Mouse (Mus musculus): ENCODE results near the gene Dapp1. TPM values are rescaled to one million over a fixed set of nuclear protein-coding genes. Genes with fewer than 3 reads are reported as not detected.
A peak's percentile ranks its signal among the peaks of the same experiment; 100 is the strongest.

Dapp1 gene
- polyA plus RNA-seq, 1 experiment from 2014 or later: 8.1 TPM

DNA sequence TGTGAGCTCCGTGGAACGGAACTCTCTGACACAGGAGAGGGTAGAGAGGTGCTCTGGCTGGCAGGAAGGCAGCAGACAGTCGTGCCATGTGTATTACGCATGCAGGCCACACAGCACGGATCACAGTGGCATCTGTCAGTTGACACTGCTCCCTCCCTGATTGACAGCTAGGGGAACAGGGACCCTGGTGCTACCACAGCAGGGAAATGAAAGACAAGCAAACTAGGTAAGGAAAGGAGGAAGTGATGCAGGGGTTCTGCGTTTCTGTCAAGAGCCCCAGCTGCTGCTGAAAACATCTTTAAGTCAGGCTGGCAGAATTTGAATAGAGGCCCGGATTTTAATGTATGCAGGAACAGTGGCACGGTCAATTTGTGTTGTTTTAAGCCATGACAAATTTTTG is 17.8 kb downstream of the Dapp1 start:
- ATAC-seq (replicated peaks; ENCODE audit: low FRiP score, low read depth): no peak

DNA sequence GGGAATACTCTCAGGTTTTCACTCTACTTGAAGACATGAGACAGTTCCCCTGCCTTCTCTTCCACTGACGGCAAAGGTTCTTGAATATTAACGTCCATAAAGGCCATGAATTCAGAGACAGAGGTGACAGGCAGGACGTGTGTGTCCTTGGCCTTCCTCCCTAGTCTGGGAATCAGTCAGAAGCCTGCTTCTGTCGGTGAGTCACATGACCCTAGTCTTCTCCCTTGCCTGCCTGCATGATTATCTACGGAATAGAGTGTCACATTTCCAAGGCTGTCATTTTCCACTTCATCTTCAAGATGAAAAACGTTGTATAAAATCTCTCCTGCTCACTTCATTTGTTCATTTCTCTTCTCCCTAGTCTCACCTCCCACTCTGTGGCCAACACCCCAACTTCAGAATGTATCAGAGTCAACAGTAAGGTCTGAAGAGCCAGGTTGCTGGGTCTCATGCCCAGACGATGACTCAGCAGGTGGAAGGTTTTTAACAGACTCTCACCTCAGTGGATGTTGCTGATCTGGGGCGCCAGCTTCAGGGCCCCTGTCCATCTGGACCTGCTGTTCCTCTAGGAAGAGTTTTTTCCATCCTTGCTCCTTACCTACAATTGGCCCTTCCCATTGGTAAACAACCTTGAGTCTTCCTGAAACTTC is 19.5 kb downstream of the Dapp1 start:
- Histone ChIP-seq H3K4me3 (replicated peaks; ENCODE audit: low read depth, low read length) (no peak overlapping the region), H3K9ac (ENCODE audit: low read depth, low read length) (no peak overlapping the region), H3K9me3 (replicated peaks; ENCODE audit: low read length) (no peaks in the 10 kb centered on the region), H3K36me3 (ENCODE audit: insufficient read depth, low read length) (no peaks in the 10 kb centered on the region), H3K27ac (no peak overlapping the region), H3K27me3 (ENCODE audit: insufficient read depth, low read length) (no peaks in the 10 kb centered on the region), H3K4me2 (ENCODE audit: low read length) (no peak overlapping the region), H3K4me1 (replicated peaks; ENCODE audit: insufficient read depth, low read length) (no peaks in the 10 kb centered on the region)
- no peak for DNase-seq (ENCODE audit: low spot score)
- TF ChIP-seq CTCF (IDR thresholded peaks at IDR 0.05; ENCODE audit: low read depth): no peak
- ATAC-seq (replicated peaks; ENCODE audit: low FRiP score, low read depth): no peak
- 56% methylated on average over 8 of the region's 8 CpGs for WGBS

More for the DNA sequence above, 17.8 kb downstream of the Dapp1 start:
- no peak overlapping the region for H3K9ac ChIP-seq (ENCODE audit: low read depth, low read length)
- H3K36me3 ChIP-seq (ENCODE audit: insufficient read depth, low read length): no peaks in the 10 kb centered on the region
- H3K9me3 ChIP-seq (replicated peaks; ENCODE audit: low read length): no peaks in the 10 kb centered on the region
- H3K4me3 ChIP-seq (replicated peaks; ENCODE audit: low read depth, low read length): no peak overlapping the region
- no peaks in the 10 kb centered on the region for H3K27me3 ChIP-seq (ENCODE audit: insufficient read depth, low read length)
- no peak for TF ChIP-seq CTCF (IDR thresholded peaks at IDR 0.05; ENCODE audit: low read depth)
- no peak for DNase-seq (ENCODE audit: low spot score)
- no peak overlapping the region for H3K27ac ChIP-seq
- WGBS: 75% methylated on average over 8 of the region's 8 CpGs
- no peak overlapping the region for H3K4me2 ChIP-seq (ENCODE audit: low read length)
- H3K4me1 ChIP-seq (replicated peaks; ENCODE audit: insufficient read depth, low read length): no peaks in the 10 kb centered on the region

DNA sequence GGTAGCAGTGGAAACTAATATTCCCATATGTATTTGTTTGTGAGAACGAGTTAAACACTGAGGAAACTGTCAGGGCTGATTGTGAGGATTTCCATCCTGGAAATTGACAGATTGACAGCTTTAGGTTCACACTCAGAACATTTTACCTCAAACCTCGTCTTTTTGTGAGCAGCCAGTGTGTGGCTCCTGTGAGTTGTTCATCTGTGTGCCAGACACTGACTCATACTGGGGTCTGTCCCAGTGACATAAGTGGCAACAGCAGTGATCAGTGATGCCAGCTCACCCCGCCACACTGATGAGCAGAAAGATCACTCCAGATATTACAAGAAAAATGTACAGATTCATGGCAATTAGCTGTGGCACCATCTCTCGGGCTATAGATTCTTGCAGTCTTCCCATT is 21.9 kb downstream of the Dapp1 start:
- Histone ChIP-seq H3K4me1 (replicated peaks; ENCODE audit: insufficient read depth, low read length) (0 out of 2 replicates have a peak, but pooled peaks cover 5% of the 10 kb centered on the region), H3K36me3 (ENCODE audit: insufficient read depth, low read length) (no peaks in the 10 kb centered on the region), H3K4me2 (ENCODE audit: low read length) (no peak overlapping the region), H3K27ac (no peak overlapping the region), H3K9ac (ENCODE audit: low read depth, low read length) (no peak overlapping the region), H3K9me3 (replicated peaks; ENCODE audit: low read length) (no peaks in the 10 kb centered on the region), H3K27me3 (ENCODE audit: insufficient read depth, low read length) (no peaks in the 10 kb centered on the region), H3K4me3 (replicated peaks; ENCODE audit: low read depth, low read length) (no peak overlapping the region)
- ATAC-seq (replicated peaks; ENCODE audit: low FRiP score, low read depth) (no peak), DNase-seq (ENCODE audit: low spot score) (no peak)
- no peak for TF ChIP-seq CTCF (IDR thresholded peaks at IDR 0.05; ENCODE audit: low read depth)
- WGBS: 80% methylated on average over 4 of the region's 4 CpGs

DNA sequence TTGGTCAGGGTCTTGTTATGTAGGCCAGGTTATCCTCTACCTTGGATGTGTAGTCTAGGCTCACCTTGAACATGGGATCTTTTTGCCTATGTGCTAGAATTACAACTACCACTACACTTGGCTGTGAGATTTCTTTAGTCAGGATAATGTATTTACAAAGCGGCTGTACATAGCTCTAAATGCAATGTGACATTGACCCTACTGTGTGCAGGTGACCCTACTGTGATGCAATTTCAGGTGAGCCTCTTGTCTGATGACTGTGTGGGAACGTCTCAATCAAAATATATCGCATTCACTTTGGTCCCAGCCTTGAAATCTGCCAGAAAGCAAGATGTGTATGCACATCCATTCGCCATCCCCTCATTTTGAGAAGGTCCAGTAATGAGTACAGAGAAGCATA is 23.0 kb downstream of the Dapp1 start:
- ATAC-seq (replicated peaks; ENCODE audit: low FRiP score, low read depth): no peak
- WGBS: 91% methylated on average over 4 of the region's 4 CpGs
- no peak for TF ChIP-seq CTCF (IDR thresholded peaks at IDR 0.05; ENCODE audit: low read depth)

DNA sequence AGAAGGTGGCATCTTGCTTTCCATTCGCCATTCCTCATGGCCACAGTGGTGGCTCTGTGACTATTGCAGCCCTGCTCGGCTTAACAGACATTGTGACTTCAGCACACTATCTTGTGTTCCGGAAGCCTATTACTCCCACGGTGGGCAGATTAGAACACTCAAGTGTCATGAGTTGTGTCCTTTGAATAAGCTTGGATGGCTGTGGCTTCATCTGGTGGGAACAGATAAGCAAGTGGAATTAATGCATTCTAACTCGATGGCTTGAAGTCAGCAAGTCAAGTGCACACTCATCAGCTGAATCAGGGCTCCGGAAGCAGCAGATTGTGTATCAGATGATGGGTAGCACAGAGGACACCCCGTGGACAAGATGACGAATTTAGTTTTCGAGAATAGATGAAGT is 23.5 kb downstream of the Dapp1 start:
- ATAC-seq (replicated peaks; ENCODE audit: low FRiP score, low read depth): no peak

More for the DNA sequence above, 23.0 kb downstream of the Dapp1 start:
- Histone ChIP-seq H3K27me3 (ENCODE audit: insufficient read depth, low read length) (no peaks in the 10 kb centered on the region), H3K27ac (no peak overlapping the region), H3K36me3 (ENCODE audit: insufficient read depth, low read length) (no peaks in the 10 kb centered on the region), H3K4me2 (ENCODE audit: low read length) (no peak overlapping the region), H3K4me3 (replicated peaks; ENCODE audit: low read depth, low read length) (no peak overlapping the region), H3K4me1 (replicated peaks; ENCODE audit: insufficient read depth, low read length) (0 out of 2 replicates have a peak, but pooled peaks cover 5% of the 10 kb centered on the region), H3K9me3 (replicated peaks; ENCODE audit: low read length) (no peaks in the 10 kb centered on the region), H3K9ac (ENCODE audit: low read depth, low read length) (no peak overlapping the region)
- no peak for DNase-seq (ENCODE audit: low spot score)

DNA sequence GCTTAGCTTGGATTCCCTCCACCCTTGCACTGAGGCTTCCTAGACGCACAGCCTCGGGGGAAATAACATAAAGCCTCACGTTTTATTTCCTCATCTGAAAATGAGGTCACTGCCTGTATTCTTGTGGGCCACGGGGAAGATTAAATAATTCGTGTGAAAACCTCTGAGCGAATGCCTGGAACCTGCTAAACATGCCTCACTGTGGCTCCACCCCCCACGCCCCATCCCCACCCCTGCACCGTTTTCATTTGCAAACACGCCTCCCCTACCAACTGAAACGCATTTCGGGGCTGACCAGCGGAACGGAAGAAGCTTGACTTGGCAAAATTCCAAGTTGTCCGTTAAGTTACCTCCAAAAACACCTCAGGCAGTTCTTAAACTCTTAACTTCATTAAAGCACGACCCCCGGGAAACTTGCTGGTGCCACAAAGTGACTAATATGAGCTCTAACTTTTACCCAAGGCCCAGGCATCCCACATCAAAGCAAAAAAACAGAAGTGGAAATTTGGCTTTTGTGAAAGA is 25.7 kb downstream of the Dapp1 start:
- Histone ChIP-seq H3K9ac (ENCODE audit: low read depth, low read length) (no peak overlapping the region), H3K4me2 (ENCODE audit: low read length) (peak overlapping the region; percentile 48), H3K4me1 (replicated peaks; ENCODE audit: insufficient read depth, low read length) (0 out of 2 replicates have a peak, but pooled peaks cover 5% of the 10 kb centered on the region), H3K4me3 (replicated peaks; ENCODE audit: low read depth, low read length) (no peak overlapping the region), H3K36me3 (ENCODE audit: insufficient read depth, low read length) (no peaks in the 10 kb centered on the region), H3K27ac (no peak overlapping the region), H3K9me3 (replicated peaks; ENCODE audit: low read length) (no peaks in the 10 kb centered on the region), H3K27me3 (ENCODE audit: insufficient read depth, low read length) (no peaks in the 10 kb centered on the region)
- WGBS: 13% methylated on average over 16 of the region's 16 CpGs
- TF ChIP-seq CTCF (IDR thresholded peaks at IDR 0.05; ENCODE audit: low read depth): no peak
- no peak for ATAC-seq (replicated peaks; ENCODE audit: low FRiP score, low read depth)
- DNase-seq (ENCODE audit: low spot score): no peak

More for the DNA sequence above, 23.5 kb downstream of the Dapp1 start:
- Histone ChIP-seq H3K9ac (ENCODE audit: low read depth, low read length) (no peak overlapping the region), H3K9me3 (replicated peaks; ENCODE audit: low read length) (no peaks in the 10 kb centered on the region), H3K4me1 (replicated peaks; ENCODE audit: insufficient read depth, low read length) (0 out of 2 replicates have a peak, but pooled peaks cover 5% of the 10 kb centered on the region), H3K27ac (no peak overlapping the region), H3K4me3 (replicated peaks; ENCODE audit: low read depth, low read length) (no peak overlapping the region), H3K36me3 (ENCODE audit: insufficient read depth, low read length) (no peaks in the 10 kb centered on the region), H3K4me2 (ENCODE audit: low read length) (no peak overlapping the region), H3K27me3 (ENCODE audit: insufficient read depth, low read length) (no peaks in the 10 kb centered on the region)
- TF ChIP-seq CTCF (IDR thresholded peaks at IDR 0.05; ENCODE audit: low read depth): no peak
- no peak for DNase-seq (ENCODE audit: low spot score)
- WGBS: 94% methylated on average over 9 of the region's 9 CpGs

All from kidney, postnatal 0 days (tissue).